Mouse (Mus musculus) midbrain, postnatal 0 days (tissue): ENCODE measurements around the gene Gm10837. TPM values are rescaled to one million over a fixed set of nuclear protein-coding genes. Genes with fewer than 3 reads are reported as not detected.
"Not testable (repeated sequence)": the region's sequence is repeated elsewhere in the genome, so short reads cannot be mapped to it uniquely, and the experiment has no call there.

ENCODE experiments used
- ATAC-seq: fragments of 200-750 bp; cut with Nextera tagmentation; 2 replicates; pipeline ENCODE4 v1.8.0; 2017; ENCODE audit warnings: moderate number of reproducible peaks, mild to moderate bottlenecking, moderate TSS enrichment, moderate library complexity; ENCODE audit not compliant: low FRiP score
- DNase-seq: peaks from one replicate; pipeline ENCODE4 v3.0.0-alpha.2; 2015; ENCODE audit warnings: low spot score
- H3K27ac ChIP-seq: fragments of 300-500 bp; sonication (generic); 2 replicates; pipeline ENCODE4 v1.5.1; 2014; ENCODE audit warnings: low read depth, mild to moderate bottlenecking, low read length, mixed read lengths
- H3K27me3 ChIP-seq: fragments of 300-500 bp; sonication (generic); 2 replicates; pipeline ENCODE4 v1.6.1; 2014; ENCODE audit warnings: low read length, control low read depth, mixed read lengths; ENCODE audit not compliant: insufficient read depth
- H3K36me3 ChIP-seq: fragments of 300-500 bp; sonication (generic); 2 replicates; pipeline ENCODE4 v1.6.1; 2014; ENCODE audit warnings: low read length, control low read depth, mixed read lengths; ENCODE audit not compliant: insufficient read depth
- H3K4me1 ChIP-seq: fragments of 300-500 bp; sonication (generic); 2 replicates; pipeline ENCODE4 v1.6.1; 2014; ENCODE audit warnings: mild to moderate bottlenecking, control low read depth, antibody characterized with exemption, low read length, mixed read lengths; ENCODE audit not compliant: insufficient read depth
- H3K4me2 ChIP-seq: fragments of 300-500 bp; sonication (generic); 2 replicates; pipeline ENCODE4 v1.6.1; 2014; ENCODE audit warnings: low read depth, mild to moderate bottlenecking, low read length, mixed read lengths; ENCODE audit not compliant: poor library complexity, severe bottlenecking
- H3K4me3 ChIP-seq: fragments of 300-500 bp; sonication (generic); 2 replicates; pipeline ENCODE4 v1.5.1; 2014; ENCODE audit warnings: low read depth, mild to moderate bottlenecking, low read length, moderate library complexity
- H3K9ac ChIP-seq: fragments of 300-500 bp; sonication (generic); replicated peaks from 2 replicates; pipeline ENCODE4 v1.6.1; 2014; ENCODE audit warnings: mild to moderate bottlenecking, low read length, moderate library complexity, mixed read lengths; ENCODE audit not compliant: poor library complexity, severe bottlenecking
- H3K9me3 ChIP-seq: fragments of 300-500 bp; sonication (generic); 2 replicates; pipeline ENCODE4 v1.6.1; 2016; ENCODE audit warnings: low read length, control low read depth
- CTCF ChIP-seq: IDR thresholded peaks from 2 replicates; pipeline ENCODE4 v1.5.1; 2016; ENCODE audit warnings: antibody characterized with exemption, mild to moderate bottlenecking
- WGBS: fragments of 180-500 bp; shearing (Covaris S2); extraction: QIAGEN DNeasy Blood & Tissue Kit; methylation state at CpG from one replicate; pipeline ENCODE4 v1.1.7; 2014; 5-methylcytosine and 5-hydroxymethylcytosine counted together
- polyA plus RNA-seq: library from polyadenylated mRNA; unstranded; fragments of >200 nt; fragmentation: Nextera tagmentation; extraction: Ambion mirVana; gene quantifications from 2 replicates; pipeline ENCODE4 v1.2.1, GENCODE M21; 2015
- total RNA-seq: library from RNA; depleted of rRNA; stranded (reverse); fragments of >200 nt; gene quantifications from 2 replicates; pipeline ENCODE4 v1.2.3, GENCODE M21; 2014

Gene Gm10837
- total and polyA plus RNA-seq, 2 experiments from 2014 or later = 0.32 to 0.38 TPM

GRCm38 (mm10) chr14:122459776-122460175, 30.6 kb upstream of the Gm10837 start:
- Histone ChIP-seq H3K36me3 (no peaks in the 10 kb centered on the region), H3K4me1 (peaks cover 5% of the 10 kb centered on the region; the same call in 1 of the 2 replicates), H3K27ac (peak overlapping the region; percentile 18; the same call in 1 of the 2 replicates), H3K9me3 (no peaks in the 10 kb centered on the region), H3K27me3 (peaks cover 46% of the 10 kb centered on the region), H3K4me3 (0 out of 2 replicates have a peak overlapping the region, but pooled peaks have one; percentile 1), H3K4me2 (peak overlapping the region; percentile 32; the same call in 1 of the 2 replicates), H3K9ac (no peak overlapping the region)
- 81% methylated on average over 1 of the region's 1 CpGs for WGBS
- TF ChIP-seq CTCF = no peak
- ATAC-seq (no peak), DNase-seq (no peak)

- Histone ChIP-seq H3K36me3 (no peaks in the 10 kb centered on the region), H3K4me3 (0 out of 2 replicates have a peak overlapping the region, but pooled peaks have one; percentile 1), H3K27ac (peak overlapping the region; percentile 12; the same call in 1 of the 2 replicates), H3K9ac (no peak overlapping the region), H3K27me3 (peaks cover 42% of the 10 kb centered on the region), H3K4me1 (peaks cover 5% of the 10 kb centered on the region; the same call in 1 of the 2 replicates), H3K4me2 (peak overlapping the region; percentile 32; the same call in 1 of the 2 replicates), H3K9me3 (no peaks in the 10 kb centered on the region)
- no peak for ATAC-seq
- 42% methylated on average over 5 of the region's 5 CpGs for WGBS
- TF ChIP-seq CTCF = no peak
- DNase-seq = no peak
These were observed 30.2 kb upstream of the Gm10837 start for GRCm38 (mm10) chr14:122460226-122460625.

GRCm38 (mm10) chr14:122461500-122461899, 28.9 kb upstream of the Gm10837 start:
- Histone ChIP-seq H3K4me1 (peaks cover 5% of the 10 kb centered on the region; the same call in 1 of the 2 replicates), H3K9ac (0 out of 2 replicates have a peak overlapping the region, but pooled peaks have one; percentile 4), H3K27me3 (peaks cover 43% of the 10 kb centered on the region), H3K4me3 (peak overlapping the region; percentile 46; the same call in 1 of the 2 replicates), H3K4me2 (peak overlapping the region; percentile 58), H3K27ac (no peak overlapping the region), H3K36me3 (no peaks in the 10 kb centered on the region), H3K9me3 (no peaks in the 10 kb centered on the region)
- 45% methylated on average over 3 of the region's 3 CpGs for WGBS
- TF ChIP-seq CTCF = no peak
- DNase-seq (no peak), ATAC-seq (no peak)

GRCm38 (mm10) chr14:122461966-122462365, 28.4 kb upstream of the Gm10837 start:
- DNase-seq (no peak), ATAC-seq (no peak)
- WGBS = 17% methylated on average over 9 of the region's 9 CpGs
- Histone ChIP-seq H3K4me1 (peaks cover 5% of the 10 kb centered on the region; the same call in 1 of the 2 replicates), H3K4me3 (peak overlapping the region; percentile 46), H3K4me2 (peak overlapping the region; percentile 58), H3K9ac (0 out of 2 replicates have a peak overlapping the region, but pooled peaks have one; percentile 4), H3K27me3 (peaks cover 42% of the 10 kb centered on the region), H3K9me3 (no peaks in the 10 kb centered on the region), H3K36me3 (no peaks in the 10 kb centered on the region), H3K27ac (peak overlapping the region; percentile 77; the same call in 1 of the 2 replicates)
- no peak for TF ChIP-seq CTCF

GRCm38 (mm10) chr14:122462689-122463079, 27.7 kb upstream of the Gm10837 start:
- DNase-seq = no peak
- Histone ChIP-seq H3K4me3 (peak overlapping the region; percentile 46), H3K4me1 (peaks cover 5% of the 10 kb centered on the region; the same call in 1 of the 2 replicates), H3K36me3 (no peaks in the 10 kb centered on the region), H3K9ac (peak overlapping the region; percentile 24; the same call in 1 of the 2 replicates), H3K4me2 (peak overlapping the region; percentile 58), H3K27me3 (peaks cover 42% of the 10 kb centered on the region), H3K9me3 (no peaks in the 10 kb centered on the region), H3K27ac (peak overlapping the region; percentile 77)
- no peak for TF ChIP-seq CTCF
- 17% methylated on average over 17 of the region's 17 CpGs for WGBS
- no peak for ATAC-seq

GRCm38 (mm10) chr14:122463080-122463691, 27.2 kb upstream of the Gm10837 start:
- Histone ChIP-seq H3K27me3 (peaks cover 47% of the 10 kb centered on the region), H3K4me3 (peak overlapping the region; percentile 46), H3K9ac (peak overlapping the region; percentile 24), H3K36me3 (no peaks in the 10 kb centered on the region), H3K4me1 (peaks cover 5% of the 10 kb centered on the region; the same call in 1 of the 2 replicates), H3K9me3 (no peaks in the 10 kb centered on the region), H3K27ac (peak overlapping the region; percentile 77; the same call in 1 of the 2 replicates), H3K4me2 (peak overlapping the region; percentile 58)
- 2% methylated on average over 40 of the region's 40 CpGs for WGBS
- ATAC-seq (no peak), DNase-seq (no peak)
- TF ChIP-seq CTCF = no peak

- H3K9ac ChIP-seq = peak overlapping the region; percentile 57
- H3K27ac ChIP-seq = peak overlapping the region; percentile 77
- H3K4me1 ChIP-seq, DNase-seq, ATAC-seq, H3K9me3 ChIP-seq, H3K36me3 ChIP-seq: not testable (repeated sequence)
- peak overlapping the region; percentile 58 for H3K4me2 ChIP-seq
- H3K4me3 ChIP-seq = peak overlapping the region; percentile 46
- under 1% methylated on average over 45 of the region's 58 CpGs for WGBS
- peaks cover 53% of the 10 kb centered on the region for H3K27me3 ChIP-seq
These were observed 26.5 kb upstream of the Gm10837 start for GRCm38 (mm10) chr14:122463734-122464341.
